Mouse (Mus musculus) brain, embryonic 14.5 days (tissue): Measurements from ENCODE around the gene Cel. TPM values are rescaled to one million over a fixed set of nuclear protein-coding genes. Genes with fewer than 3 reads are reported as not detected.

Experiments used
- DNase-seq: peaks from one replicate; pipeline ENCODE4 v3.0.0-alpha.2; 2011; ENCODE audit warnings: low read depth
- CTCF ChIP-seq: fragments of 200-500 bp; IDR thresholded peaks from 2 replicates; pipeline ENCODE4 v1.5.1; 2012; ENCODE audit warnings: inconsistent platforms, mild to moderate bottlenecking, moderate library complexity, borderline replicate concordance; ENCODE audit not compliant: insufficient read depth, insufficient read length; ENCODE audit errors: extremely low read depth
- POLR2A ChIP-seq: fragments of 200-500 bp; IDR thresholded peaks from 2 replicates; pipeline ENCODE4 v1.6.1; 2012; ENCODE audit warnings: mild to moderate bottlenecking, inconsistent platforms, borderline replicate concordance; ENCODE audit not compliant: poor library complexity, insufficient read depth, insufficient read length, severe bottlenecking; ENCODE audit errors: extremely low read depth
- polyA plus RNA-seq: library from polyadenylated mRNA; depleted of rRNA; stranded (reverse); fragments of >200 nt; gene quantifications from 2 replicates; pipeline ENCODE4 v1.2.3, GENCODE M21; 2012

Gene Cel
- polyA plus RNA-seq, 1 experiment, result 0.10 TPM

DNA sequence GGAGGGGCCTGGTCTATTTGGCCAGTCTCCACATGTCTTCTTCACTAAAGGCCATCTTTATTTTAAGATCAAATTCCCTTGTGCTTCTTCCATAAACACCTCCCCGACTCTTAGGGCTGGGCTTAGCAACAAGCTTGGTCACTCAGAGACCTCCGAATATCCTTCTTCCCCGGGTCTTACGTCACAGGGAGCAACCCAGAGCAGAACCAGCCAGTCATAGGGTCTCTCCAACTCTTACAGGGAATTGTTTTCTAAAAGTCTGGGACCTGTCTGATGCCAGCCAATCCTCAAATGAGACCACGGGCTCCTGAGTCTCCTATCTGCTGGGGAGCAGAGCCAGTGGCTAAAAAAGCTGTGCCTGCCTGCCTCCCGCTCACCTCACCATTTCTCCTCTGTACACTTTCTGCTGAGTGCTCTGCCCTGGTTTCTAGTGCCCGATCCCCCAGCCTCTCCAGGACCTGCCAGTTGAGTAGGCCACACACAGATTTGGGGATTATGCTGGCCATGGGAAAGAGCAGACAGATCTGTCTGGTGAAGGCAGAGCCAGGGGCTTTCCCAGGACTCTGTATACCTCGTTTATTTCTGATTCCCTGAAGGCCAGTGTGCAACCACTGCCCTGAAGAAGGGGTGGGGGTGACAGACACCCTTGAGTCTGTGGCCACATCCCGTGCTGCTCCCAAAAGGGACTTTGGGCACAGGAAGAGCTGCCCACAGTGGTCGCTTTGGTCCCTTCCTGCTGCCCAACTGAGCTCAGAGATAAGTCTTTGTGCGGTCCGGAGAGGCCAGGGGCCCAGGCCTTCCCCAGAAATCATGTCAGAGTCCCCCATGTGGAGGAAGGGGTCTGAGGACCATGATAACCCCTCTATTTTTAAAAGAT is 35.7 kb upstream of the Cel start:
- DNase-seq, result no peak

GRCm38 (mm10) chr2:28597733-28598547 is 34.7 kb upstream of the Cel start:
- no peak for TF ChIP-seq CTCF
- no peak for TF ChIP-seq POLR2A
- DNase-seq, result no peak

More for the DNA sequence above, 35.7 kb upstream of the Cel start:
- TF ChIP-seq CTCF, result no peak
- no peak for TF ChIP-seq POLR2A

- no peak for DNase-seq
These were observed 33.8 kb upstream of the Cel start for GRCm38 (mm10) chr2:28596998-28597397.

GRCm38 (mm10) chr2:28596021-28596420 is 32.8 kb upstream of the Cel start:
- TF ChIP-seq CTCF (no peak), POLR2A (no peak)
- no peak for DNase-seq

More at GRCm38 (mm10) chr2:28596998-28597397, 33.8 kb upstream of the Cel start:
- TF ChIP-seq CTCF (peak; percentile 47; the same call in 1 of the 2 replicates), POLR2A (no peak)

GRCm38 (mm10) chr2:28592809-28593208 is 29.6 kb upstream of the Cel start:
- peak; percentile 88 for TF ChIP-seq CTCF
- TF ChIP-seq POLR2A, result no peak
- peak; percentile 66 for DNase-seq

GRCm38 (mm10) chr2:28591479-28591878 is 28.3 kb upstream of the Cel start:
- DNase-seq, result no peak
- no peak for TF ChIP-seq CTCF
- TF ChIP-seq POLR2A, result no peak

DNA sequence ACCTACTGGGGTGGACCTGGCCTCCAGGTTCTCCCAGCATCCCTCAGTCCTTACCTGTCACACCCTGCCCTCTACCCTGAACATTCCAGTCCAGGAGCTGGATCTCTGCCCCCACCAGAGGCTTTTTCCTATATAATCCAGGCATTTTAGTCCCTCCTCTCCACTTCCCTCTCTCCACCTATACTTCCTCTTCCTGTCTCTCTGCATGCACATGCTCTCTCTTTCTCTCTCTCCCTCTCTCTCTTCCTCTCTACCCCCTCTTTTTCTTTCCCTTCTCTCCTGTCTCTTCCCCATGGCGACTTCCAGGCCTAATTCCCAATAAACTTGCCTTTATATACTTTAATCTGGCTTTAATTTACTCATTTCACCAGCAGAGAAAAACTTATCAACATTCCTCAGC is 25.4 kb upstream of the Cel start:
- DNase-seq, result no peak
- TF ChIP-seq POLR2A, result no peak
- no peak for TF ChIP-seq CTCF

DNA sequence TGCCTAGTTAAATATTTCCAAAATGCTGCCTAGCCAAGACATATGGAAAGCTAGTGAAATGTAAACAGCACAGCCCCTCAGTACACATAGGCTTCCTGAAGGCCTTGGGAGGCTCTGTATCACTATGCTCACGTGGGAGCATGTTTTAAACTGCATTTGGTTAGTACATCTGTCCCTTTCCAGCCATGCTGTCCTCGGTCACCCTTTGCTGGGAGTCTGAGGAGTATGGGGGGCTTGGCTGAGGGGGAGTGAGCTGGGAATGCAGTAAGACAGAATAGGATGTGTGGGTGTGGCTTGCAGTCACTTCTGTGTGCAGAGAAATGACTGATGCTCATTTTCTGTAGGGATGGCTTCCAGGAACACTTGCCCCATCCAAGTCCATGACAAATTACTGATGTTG is 22.5 kb upstream of the Cel start:
- TF ChIP-seq POLR2A, result no peak
- TF ChIP-seq CTCF, result no peak
- no peak for DNase-seq

DNA sequence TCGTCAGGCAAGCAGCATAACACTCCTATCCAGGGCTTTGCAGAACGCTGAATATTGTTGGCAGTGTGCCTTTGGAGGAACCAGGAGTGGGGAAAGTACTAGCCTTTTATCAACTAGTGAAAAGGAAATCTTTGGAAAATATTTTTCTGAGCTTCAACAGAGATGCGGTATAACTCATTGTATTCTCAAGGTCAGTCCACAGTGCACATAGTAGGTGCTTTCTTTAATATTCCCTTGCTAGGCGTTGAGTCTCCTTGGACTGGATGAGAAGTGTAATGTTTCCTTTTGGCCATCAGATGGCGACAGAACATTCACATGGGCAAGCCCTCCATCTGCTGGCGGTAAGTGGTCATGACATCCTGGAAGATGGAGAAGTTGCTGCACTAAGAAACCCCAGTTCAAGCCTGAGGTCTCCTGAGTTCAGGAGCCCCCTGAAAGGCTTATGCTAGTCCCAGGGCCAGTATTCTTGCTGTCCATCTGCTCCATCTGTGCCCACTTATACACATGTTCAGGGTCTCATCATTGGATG is 21.9 kb upstream of the Cel start:
- peak; percentile 100 for TF ChIP-seq CTCF
- TF ChIP-seq POLR2A, result no peak
- DNase-seq, result peak; percentile 93

GRCm38 (mm10) chr2:28583651-28584050 is 20.4 kb upstream of the Cel start, which contains the start of gene Gtf3c5:
TSS of gene Gtf3c5 (minus strand) at chr2:28583751.
- DNase-seq, result no peak
- TF ChIP-seq POLR2A (no peak), CTCF (no peak)
